Mouse (Mus musculus): ENCODE results near the gene Alx3.

Gene Alx3

GRCm38 (mm10) chr3:107582875-107583767 lies 11.7 kb upstream of the Alx3 start:
- no peak for DNase-seq (ENCODE audit: low read depth in 1 of 2, low spot score in 2 of 2)

GRCm38 (mm10) chr3:107583893-107584292 lies 10.9 kb upstream of the Alx3 start:
- no peak for DNase-seq (ENCODE audit: low read depth in 1 of 2, low spot score in 2 of 2)

- no peak for DNase-seq (ENCODE audit: low read depth in 1 of 2, low spot score in 2 of 2)
Measured at GRCm38 (mm10) chr3:107586504-107586903, 8.3 kb upstream of the Alx3 start.

GRCm38 (mm10) chr3:107591612-107592011 lies 3.2 kb upstream of the Alx3 start:
- DNase-seq (ENCODE audit: low read depth in 1 of 2, low spot score in 2 of 2), result no peak

- DNase-seq (ENCODE audit: low read depth in 1 of 2, low spot score in 2 of 2), result no peak
Measured at GRCm38 (mm10) chr3:107593632-107594031, 1.2 kb upstream of the Alx3 start.

- DNase-seq (ENCODE audit: low read depth in 1 of 2, low spot score in 2 of 2), result no peak
Measured at GRCm38 (mm10) chr3:107595264-107595937, 570 bp downstream of the Alx3 start.

GRCm38 (mm10) chr3:107595938-107596461 lies 1.2 kb downstream of the Alx3 start:
- no peak for DNase-seq (ENCODE audit: low read depth in 1 of 2, low spot score in 2 of 2)

GRCm38 (mm10) chr3:107596559-107596958 lies 1.7 kb downstream of the Alx3 start:
- no peak for DNase-seq (ENCODE audit: low read depth in 1 of 2, low spot score in 2 of 2)

GRCm38 (mm10) chr3:107597134-107597533 lies 2.3 kb downstream of the Alx3 start:
- no peak for DNase-seq (ENCODE audit: low read depth in 1 of 2, low spot score in 2 of 2)

GRCm38 (mm10) chr3:107597586-107598389 lies 3.0 kb downstream of the Alx3 start:
- DNase-seq (ENCODE audit: low read depth in 1 of 2, low spot score in 2 of 2), result no peak

- no peak for DNase-seq (ENCODE audit: low read depth in 1 of 2, low spot score in 2 of 2)
Measured at GRCm38 (mm10) chr3:107600127-107600526, 5.3 kb downstream of the Alx3 start.

- peak in 1 of 2 experiments; percentile 24 for DNase-seq (ENCODE audit: low read depth in 1 of 2, low spot score in 2 of 2)
Measured at GRCm38 (mm10) chr3:107605304-107605703, 10.5 kb downstream of the Alx3 start.

- DNase-seq (ENCODE audit: low read depth in 1 of 2, low spot score in 2 of 2), result no peak
Measured at GRCm38 (mm10) chr3:107607221-107607620, 12.4 kb downstream of the Alx3 start.

- no peak for DNase-seq (ENCODE audit: low read depth in 1 of 2, low spot score in 2 of 2)
Measured at GRCm38 (mm10) chr3:107608808-107609207, 14.0 kb downstream of the Alx3 start.

- no peak for DNase-seq (ENCODE audit: low read depth in 1 of 2, low spot score in 2 of 2)
Measured at GRCm38 (mm10) chr3:107609376-107609775, 14.5 kb downstream of the Alx3 start.

GRCm38 (mm10) chr3:107611394-107611793 lies 16.6 kb downstream of the Alx3 start:
- no peak for DNase-seq (ENCODE audit: low read depth in 1 of 2, low spot score in 2 of 2)

- DNase-seq (ENCODE audit: low read depth in 1 of 2, low spot score in 2 of 2), result peak; percentile 18 to 31
Measured at GRCm38 (mm10) chr3:107612902-107613525, 18.2 kb downstream of the Alx3 start.

GRCm38 (mm10) chr3:107617800-107618199 lies 23.0 kb downstream of the Alx3 start:
- no peak for DNase-seq (ENCODE audit: low read depth in 1 of 2, low spot score in 2 of 2)

GRCm38 (mm10) chr3:107619911-107620310 lies 25.1 kb downstream of the Alx3 start:
- no peak for DNase-seq (ENCODE audit: low read depth in 1 of 2, low spot score in 2 of 2)

GRCm38 (mm10) chr3:107621286-107622075 lies 26.6 kb downstream of the Alx3 start:
- DNase-seq (ENCODE audit: low read depth in 1 of 2, low spot score in 2 of 2), result no peak

All from monocyte, adult 2 months (primary cell).